Mouse (Mus musculus) right cerebral cortex, postnatal 14 days (tissue): Measurements from ENCODE around the gene Dcun1d2.
"Not testable (repeated sequence)": the region's sequence is repeated elsewhere in the genome, so short reads cannot be mapped to it uniquely, and the experiment has no call there.

Source experiments
- DNase-seq: peaks from one replicate; pipeline ENCODE4 v3.0.0; 2022

Gene Dcun1d2

GRCm38 (mm10) chr8:13287692-13288623 is at the start of gene Dcun1d2, which contains the start of gene Tmco3:
TSS of gene Dcun1d2 (minus strand) at chr8:13288131.
TSS of gene Tmco3 (plus strand) at chr8:13288190.
- DNase-seq, result peak; percentile 98

GRCm38 (mm10) chr8:13337678-13338077 is 49.7 kb upstream of the Dcun1d2 start:
- no peak for DNase-seq

GRCm38 (mm10) chr8:13337245-13337644 is 49.3 kb upstream of the Dcun1d2 start:
- DNase-seq, result not testable (repeated sequence)

GRCm38 (mm10) chr8:13334671-13335070 is 46.7 kb upstream of the Dcun1d2 start:
- no peak for DNase-seq

GRCm38 (mm10) chr8:13326598-13326997 is 38.7 kb upstream of the Dcun1d2 start:
- DNase-seq, result no peak

- no peak for DNase-seq
Measured at GRCm38 (mm10) chr8:13316671-13317070, 28.7 kb upstream of the Dcun1d2 start.

- no peak for DNase-seq
Measured at GRCm38 (mm10) chr8:13314922-13315321, 27.0 kb upstream of the Dcun1d2 start.

GRCm38 (mm10) chr8:13306916-13307315 is 19.0 kb upstream of the Dcun1d2 start:
- no peak for DNase-seq

- no peak for DNase-seq
Measured at GRCm38 (mm10) chr8:13306309-13306909, 18.5 kb upstream of the Dcun1d2 start.

- no peak for DNase-seq
Measured at GRCm38 (mm10) chr8:13305884-13306283, 18.0 kb upstream of the Dcun1d2 start.

- DNase-seq, result no peak
Measured at GRCm38 (mm10) chr8:13305459-13305858, 17.5 kb upstream of the Dcun1d2 start.

- DNase-seq, result no peak
Measured at GRCm38 (mm10) chr8:13301036-13301435, 13.1 kb upstream of the Dcun1d2 start.

- DNase-seq, result no peak
Measured at GRCm38 (mm10) chr8:13299571-13299970, 11.6 kb upstream of the Dcun1d2 start.

GRCm38 (mm10) chr8:13293677-13294470 is 5.9 kb upstream of the Dcun1d2 start:
- DNase-seq, result no peak

GRCm38 (mm10) chr8:13292364-13292763 is 4.4 kb upstream of the Dcun1d2 start:
- peak; percentile 62 for DNase-seq

GRCm38 (mm10) chr8:13288646-13289045 is 715 bp upstream of the Dcun1d2 start:
- no peak for DNase-seq

- peak; percentile 77 for DNase-seq
Measured at GRCm38 (mm10) chr8:13287304-13287691, 633 bp downstream of the Dcun1d2 start.

- DNase-seq, result no peak
Measured at GRCm38 (mm10) chr8:13283200-13283599, 4.7 kb downstream of the Dcun1d2 start.

GRCm38 (mm10) chr8:13276941-13277447 is 10.9 kb downstream of the Dcun1d2 start:
- no peak for DNase-seq

GRCm38 (mm10) chr8:13272834-13273233 is 15.1 kb downstream of the Dcun1d2 start:
- DNase-seq, result no peak

- DNase-seq, result no peak
Measured at GRCm38 (mm10) chr8:13267566-13267965, 20.4 kb downstream of the Dcun1d2 start.

- no peak for DNase-seq
Measured at GRCm38 (mm10) chr8:13263376-13263775, 24.6 kb downstream of the Dcun1d2 start.

GRCm38 (mm10) chr8:13254019-13254418 is 33.9 kb downstream of the Dcun1d2 start, which contains the start of gene Adprhl1:
TSS of gene Adprhl1 (minus strand) at chr8:13254162.
- DNase-seq, result peak; percentile 82
